Mouse (Mus musculus): ENCODE data around the gene Tulp2. TPM values are rescaled to one million over a fixed set of nuclear protein-coding genes. Genes with fewer than 3 reads are reported as not detected.
"Not testable (repeated sequence)": the region's sequence is repeated elsewhere in the genome, so short reads cannot be mapped to it uniquely, and the experiment has no call there.

Gene Tulp2
- polyA plus RNA-seq, 1 experiment from 2014 or later, result 0.87 TPM

DNA sequence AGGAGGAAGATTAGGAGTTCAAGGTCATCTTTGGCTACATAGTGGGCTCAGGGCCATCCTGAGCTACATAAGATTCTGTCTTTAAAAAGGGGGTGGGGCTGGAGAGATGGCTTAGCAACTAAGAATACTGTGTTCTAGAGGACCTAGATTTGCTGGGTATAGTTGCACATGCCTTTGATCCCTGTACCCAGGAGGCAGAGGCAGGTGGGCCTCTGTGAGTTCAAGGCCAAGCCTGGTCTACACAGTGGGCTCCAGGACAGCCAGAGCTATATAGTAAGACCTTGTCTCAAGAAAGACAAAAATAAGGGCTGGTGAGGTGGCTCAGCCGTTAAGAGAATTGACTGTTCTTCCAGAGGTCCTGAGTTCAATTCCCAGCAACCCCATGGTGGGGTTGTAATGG, 31.7 kb upstream of the Tulp2 start:
- no peak for ATAC-seq (ENCODE audit: insufficient number of reproducible peaks, low FRiP score)
- Histone ChIP-seq H3K4me3 (no peak overlapping the region), H3K4me2 (no peak overlapping the region), H3K36me3 (peaks cover 77% of the 10 kb centered on the region), H3K9ac (no peak overlapping the region), H3K4me1 (replicated peaks) (peaks cover 12% of the 10 kb centered on the region), H3K27ac (ENCODE audit: poor library complexity, severe bottlenecking) (no peak overlapping the region), H3K9me3 (replicated peaks) (no peaks in the 10 kb centered on the region), H3K27me3 (replicated peaks) (no peaks in the 10 kb centered on the region)
- WGBS, result 96% methylated on average over 1 of the region's 1 CpGs

DNA sequence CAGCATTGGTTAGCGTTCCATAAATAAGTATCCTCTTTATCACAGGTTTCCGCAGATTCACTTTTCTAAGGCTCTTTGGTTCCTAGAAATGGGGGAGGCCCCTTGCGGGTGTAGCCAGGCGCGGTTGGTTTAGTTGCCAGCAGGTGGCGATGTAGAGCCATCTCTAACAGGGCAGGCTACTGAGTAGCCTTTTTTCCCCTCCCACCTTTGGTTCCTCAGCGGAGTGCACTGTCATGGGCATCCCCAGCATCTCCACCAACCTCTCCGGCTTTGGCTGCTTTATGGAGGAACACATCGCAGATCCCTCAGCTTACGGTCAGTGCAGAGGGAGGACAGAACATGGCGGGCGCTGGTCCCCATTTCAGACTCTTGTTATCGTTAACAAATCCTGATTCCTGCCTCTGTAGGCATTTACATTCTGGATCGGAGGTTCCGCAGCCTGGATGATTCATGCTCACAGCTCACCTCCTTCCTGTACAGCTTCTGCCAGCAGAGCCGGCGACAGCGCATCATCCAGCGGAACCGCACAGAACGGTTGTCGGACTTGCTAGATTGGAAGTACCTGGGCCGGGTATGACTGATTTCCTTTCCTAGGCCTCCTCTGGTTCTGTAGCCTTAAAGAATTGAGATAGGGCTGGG, 30.2 kb upstream of the Tulp2 start:
- no peak overlapping the region for H3K27ac ChIP-seq (ENCODE audit: poor library complexity, severe bottlenecking)
- peaks cover 18% of the 10 kb centered on the region for H3K4me1 ChIP-seq (replicated peaks)
- peak; percentile 77 for ATAC-seq (ENCODE audit: insufficient number of reproducible peaks, low FRiP score)
- 50% methylated on average over 23 of the region's 23 CpGs for WGBS
- H3K36me3 ChIP-seq, result peaks cover 76% of the 10 kb centered on the region
- no peak overlapping the region for H3K4me3 ChIP-seq
- no peaks in the 10 kb centered on the region for H3K9me3 ChIP-seq (replicated peaks)
- no peaks in the 10 kb centered on the region for H3K27me3 ChIP-seq (replicated peaks)
- no peak overlapping the region for H3K9ac ChIP-seq
- no peak overlapping the region for H3K4me2 ChIP-seq

DNA sequence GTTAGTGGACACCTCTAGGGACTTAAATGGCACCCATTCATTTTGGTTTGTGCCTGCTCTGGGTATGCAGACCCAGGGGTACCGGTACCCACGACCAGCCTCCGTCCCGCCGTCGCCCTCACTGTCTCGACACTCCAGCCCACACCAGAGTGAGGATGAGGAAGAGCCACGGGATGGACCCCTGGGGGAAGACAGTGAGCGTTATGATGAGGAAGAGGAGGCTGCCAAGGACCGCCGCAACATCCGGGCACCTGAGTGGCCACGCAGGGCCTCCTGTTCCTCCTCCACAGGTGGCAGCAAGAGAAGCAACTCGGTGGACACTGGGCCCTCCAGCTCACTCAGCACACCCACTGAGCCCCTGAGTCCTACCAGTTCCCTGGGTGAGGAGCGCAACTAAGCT, 26.7 kb upstream of the Tulp2 start:
- Histone ChIP-seq H3K27ac (ENCODE audit: poor library complexity, severe bottlenecking) (no peak overlapping the region), H3K9me3 (replicated peaks) (no peaks in the 10 kb centered on the region), H3K36me3 (peaks cover 73% of the 10 kb centered on the region), H3K4me1 (replicated peaks) (peaks cover 27% of the 10 kb centered on the region), H3K4me2 (no peak overlapping the region), H3K27me3 (replicated peaks) (no peaks in the 10 kb centered on the region), H3K4me3 (no peak overlapping the region), H3K9ac (no peak overlapping the region)
- ATAC-seq (ENCODE audit: insufficient number of reproducible peaks, low FRiP score), result no peak
- 84% methylated on average over 15 of the region's 15 CpGs for WGBS

DNA sequence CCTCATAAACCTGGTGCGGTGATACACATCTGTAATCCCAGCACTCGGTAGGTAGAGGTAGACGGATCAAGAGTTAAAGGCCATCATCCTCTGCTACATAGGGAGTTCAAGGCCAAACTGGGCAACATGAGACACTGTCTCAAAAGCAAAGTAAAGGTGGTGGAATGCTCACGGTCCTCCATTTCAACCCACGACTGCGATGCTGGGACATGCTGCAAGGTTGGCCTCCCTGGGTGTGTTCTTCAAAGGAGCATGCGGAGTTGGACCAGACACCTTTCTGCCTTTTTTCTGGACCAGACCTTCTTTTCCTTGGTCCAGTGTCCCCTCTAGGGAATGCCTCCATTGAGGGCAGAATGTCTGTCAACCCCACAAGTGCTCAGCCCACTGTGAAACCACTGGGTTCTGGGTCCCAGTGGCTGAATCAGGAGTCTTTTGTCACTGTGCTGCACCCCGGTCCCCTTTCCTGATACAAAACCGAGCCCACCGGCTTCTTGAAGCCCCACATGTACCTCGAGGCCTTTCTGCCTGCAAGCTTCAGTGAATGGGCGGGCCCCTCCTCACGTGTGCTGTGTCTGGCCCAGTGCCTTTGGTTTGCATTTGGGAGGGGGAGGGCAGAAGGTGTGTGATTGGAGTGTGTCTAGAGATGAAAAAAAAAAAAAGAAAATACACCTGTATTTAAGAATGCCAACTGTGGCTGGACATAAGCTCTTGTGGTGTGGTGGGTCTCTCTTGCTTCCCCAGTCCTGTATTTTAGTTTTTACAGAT, 25.6 kb upstream of the Tulp2 start:
- H3K9me3 ChIP-seq (replicated peaks), result no peaks in the 10 kb centered on the region
- 73% methylated on average over 13 of the region's 13 CpGs for WGBS
- H3K9ac ChIP-seq, result 0 out of 2 replicates have a peak overlapping the region, but pooled peaks have one; percentile 25
- peaks cover 71% of the 10 kb centered on the region for H3K36me3 ChIP-seq
- H3K4me1 ChIP-seq (replicated peaks), result peaks cover 38% of the 10 kb centered on the region
- H3K27me3 ChIP-seq (replicated peaks), result no peaks in the 10 kb centered on the region
- H3K27ac ChIP-seq (ENCODE audit: poor library complexity, severe bottlenecking), result peak overlapping the region; percentile 67; the same call in 1 of the 2 replicates
- ATAC-seq (ENCODE audit: insufficient number of reproducible peaks, low FRiP score), result no peak
- no peak overlapping the region for H3K4me3 ChIP-seq
- H3K4me2 ChIP-seq, result no peak overlapping the region

DNA sequence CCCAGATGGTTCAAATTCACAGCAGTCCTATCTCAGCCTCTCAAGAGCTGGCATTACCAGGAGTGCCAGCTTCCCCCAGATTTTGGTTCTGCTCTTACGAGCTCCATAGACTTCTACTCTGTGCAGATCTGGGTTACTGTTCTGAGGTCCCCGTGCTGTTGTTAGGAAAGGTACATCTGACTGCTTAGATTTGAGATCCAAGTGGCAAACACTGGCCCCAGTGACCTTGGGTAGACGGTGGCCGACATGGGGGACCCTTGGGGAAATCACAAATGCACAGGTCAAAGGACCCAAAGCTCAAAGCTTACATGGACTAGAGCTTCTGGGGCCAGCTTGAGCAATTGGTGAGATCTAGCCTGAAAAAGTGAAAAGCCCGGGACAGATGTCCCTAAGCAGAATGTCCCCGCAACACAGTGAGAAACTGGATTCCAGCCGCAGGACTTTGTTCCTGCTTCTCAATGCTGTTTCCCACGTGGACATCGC, 24.9 kb upstream of the Tulp2 start:
- H3K4me2 ChIP-seq, result peak overlapping the region; percentile 93
- no peaks in the 10 kb centered on the region for H3K9me3 ChIP-seq (replicated peaks)
- ATAC-seq (ENCODE audit: insufficient number of reproducible peaks, low FRiP score), result no peak
- H3K4me3 ChIP-seq, result peak overlapping the region; percentile 75; the same call in 1 of the 2 replicates
- H3K4me1 ChIP-seq (replicated peaks), result peaks cover 44% of the 10 kb centered on the region
- peak overlapping the region; percentile 67 for H3K27ac ChIP-seq (ENCODE audit: poor library complexity, severe bottlenecking)
- no peaks in the 10 kb centered on the region for H3K27me3 ChIP-seq (replicated peaks)
- 45% methylated on average over 9 of the region's 9 CpGs for WGBS
- H3K9ac ChIP-seq, result peak overlapping the region; percentile 89; the same call in 1 of the 2 replicates
- H3K36me3 ChIP-seq, result peaks cover 72% of the 10 kb centered on the region

DNA sequence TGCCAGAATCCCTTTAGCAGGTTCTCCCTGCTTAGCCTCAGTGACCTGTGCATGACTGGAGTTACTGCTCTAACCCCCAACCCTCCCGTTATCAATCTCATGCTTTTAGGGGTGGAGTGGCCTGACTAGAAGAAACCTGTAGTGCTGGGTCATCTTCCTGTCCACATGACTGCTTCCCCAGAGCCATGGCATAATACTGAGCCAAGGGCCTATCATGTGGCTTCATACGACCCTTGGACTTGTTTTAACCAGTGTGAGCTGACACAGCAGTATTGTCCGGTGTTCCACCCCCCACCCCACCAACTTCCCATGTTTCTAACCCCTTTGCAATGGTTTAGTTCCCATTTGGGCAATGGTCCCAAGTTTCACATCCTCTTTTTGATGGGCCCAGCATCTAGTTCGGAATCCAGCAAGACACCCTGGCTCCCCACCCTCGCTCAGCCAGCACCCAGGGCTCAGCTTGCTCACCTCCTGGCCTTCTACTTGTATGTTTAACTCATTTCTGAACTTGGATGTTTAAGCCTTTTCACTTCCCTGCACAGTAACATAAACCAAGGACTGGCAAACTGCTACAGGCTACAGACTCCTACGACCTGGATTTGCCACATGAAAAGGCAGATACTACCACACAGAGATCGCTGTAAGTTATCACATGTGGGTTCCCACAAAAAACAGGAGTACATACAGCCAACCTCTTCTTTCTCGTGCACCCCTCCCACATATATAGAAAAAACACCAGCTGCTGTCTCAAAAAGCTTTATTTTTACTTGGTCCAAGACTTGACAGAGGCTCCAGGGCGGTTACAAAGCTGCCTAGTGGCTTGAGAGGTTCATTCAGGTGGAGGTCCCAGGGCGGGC, 24.2 kb upstream of the Tulp2 start:
- Histone ChIP-seq H3K27ac (ENCODE audit: poor library complexity, severe bottlenecking) (peak overlapping the region; percentile 67), H3K4me3 (peak overlapping the region; percentile 75), H3K4me2 (peak overlapping the region; percentile 93), H3K4me1 (replicated peaks) (peaks cover 47% of the 10 kb centered on the region), H3K9me3 (replicated peaks) (no peaks in the 10 kb centered on the region), H3K9ac (peak overlapping the region; percentile 89), H3K36me3 (peaks cover 72% of the 10 kb centered on the region), H3K27me3 (replicated peaks) (no peaks in the 10 kb centered on the region)
- WGBS, result 55% methylated on average over 10 of the region's 10 CpGs
- peak; percentile 14; the same call in 1 of the 2 replicates for ATAC-seq (ENCODE audit: insufficient number of reproducible peaks, low FRiP score)

DNA sequence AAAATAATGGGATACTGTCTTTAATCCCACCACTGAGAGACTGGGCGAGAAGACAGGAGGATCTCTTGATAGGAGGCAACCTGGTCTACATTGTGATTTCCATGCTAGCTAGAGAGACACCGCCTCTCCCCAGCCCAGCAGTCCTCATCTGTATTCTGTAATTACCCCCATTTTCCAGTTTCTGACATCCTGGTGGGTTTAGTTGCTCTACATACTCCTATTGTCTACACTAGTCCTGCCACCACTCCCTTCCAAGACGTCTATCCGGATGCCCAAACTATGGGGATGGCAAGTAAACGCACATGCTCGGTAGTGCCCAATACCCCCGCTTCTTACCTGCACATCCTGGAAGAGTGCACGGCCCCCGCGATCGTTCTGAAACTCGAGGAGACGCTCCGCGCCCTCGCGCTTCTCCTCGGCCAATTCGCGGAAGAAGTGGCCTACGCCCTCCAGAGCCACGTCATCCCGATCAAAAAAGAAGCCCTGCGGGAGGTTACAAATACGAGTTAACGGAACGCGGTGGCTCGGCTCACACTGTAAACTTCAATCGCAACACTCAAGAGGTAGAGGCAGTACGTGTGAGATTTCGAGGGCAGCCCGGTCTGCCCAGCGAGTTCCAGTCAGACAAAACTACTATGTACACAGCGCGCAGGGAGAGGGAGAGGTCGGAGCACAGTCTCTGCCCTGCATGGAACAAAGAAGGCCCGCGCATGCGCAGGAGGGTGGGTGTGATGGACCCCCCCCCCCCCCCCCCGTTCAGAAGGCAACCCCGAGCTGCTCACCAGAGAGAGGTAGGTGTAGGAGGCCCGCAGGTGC, 22.7 kb upstream of the Tulp2 start:
- no peaks in the 10 kb centered on the region for H3K9me3 ChIP-seq (replicated peaks)
- peaks cover 47% of the 10 kb centered on the region for H3K4me1 ChIP-seq (replicated peaks)
- H3K4me3 ChIP-seq, result peak overlapping the region; percentile 75
- peak overlapping the region; percentile 89 for H3K9ac ChIP-seq
- H3K27ac ChIP-seq (ENCODE audit: poor library complexity, severe bottlenecking), result peak overlapping the region; percentile 90
- H3K36me3 ChIP-seq, result peaks cover 73% of the 10 kb centered on the region
- ATAC-seq (ENCODE audit: insufficient number of reproducible peaks, low FRiP score), result peak; percentile 63
- H3K4me2 ChIP-seq, result peak overlapping the region; percentile 93
- under 1% methylated on average over 42 of the region's 43 CpGs for WGBS
- no peaks in the 10 kb centered on the region for H3K27me3 ChIP-seq (replicated peaks)

DNA sequence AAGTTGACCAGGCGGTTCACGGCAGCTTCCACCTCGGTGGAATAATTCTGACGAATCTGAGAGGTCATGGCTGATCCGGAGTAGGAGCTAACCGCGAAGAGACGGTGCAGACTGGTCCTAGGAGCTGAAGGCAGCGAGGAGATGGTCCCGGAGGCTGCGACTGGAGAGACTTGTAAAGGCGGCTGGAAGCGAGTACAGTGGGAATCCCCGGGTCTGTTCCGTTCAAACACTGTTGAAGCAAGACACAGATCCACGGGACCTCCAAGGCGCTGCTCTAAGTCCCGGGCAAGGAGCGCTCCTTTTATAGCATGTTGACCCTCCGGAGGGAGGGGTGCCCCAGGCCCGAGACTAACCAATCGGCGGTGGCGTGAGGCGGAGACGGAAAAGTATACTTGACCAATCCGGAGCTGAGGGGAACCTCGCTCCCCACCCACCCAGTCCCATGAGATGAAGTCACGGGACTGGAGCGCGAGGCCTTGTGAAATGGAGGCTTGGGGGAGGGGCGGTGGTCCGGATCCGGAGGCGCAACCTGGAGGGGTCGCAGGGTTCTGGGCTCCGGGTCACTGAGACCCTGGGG, 22.0 kb upstream of the Tulp2 start, which contains the start of gene Ftl1:
Ftl1 (minus strand) TSS at position 321 of the 577 bp plus-strand sequence.
- H3K4me3 ChIP-seq, result peak within 1 kb of the TSS; percentile 75

DNA sequence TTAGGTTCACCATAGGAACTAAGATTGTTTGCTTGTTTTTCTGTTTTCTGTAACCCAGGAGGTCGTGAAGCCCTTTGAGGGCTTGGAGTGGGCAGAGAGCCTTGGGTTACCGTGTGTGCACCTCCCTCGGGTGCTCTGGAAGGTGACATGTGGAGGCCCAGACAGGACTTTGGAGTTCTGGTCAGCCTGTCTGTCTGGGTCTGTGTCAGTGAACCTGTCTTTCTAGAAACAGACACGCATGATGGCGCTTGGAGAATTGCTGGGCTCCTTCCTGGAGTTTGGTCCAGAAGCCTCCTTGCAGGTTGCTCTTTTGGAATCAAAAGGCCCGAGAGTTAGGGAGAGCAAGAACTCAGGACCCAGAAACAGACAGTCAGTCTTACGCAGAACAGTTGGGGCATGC, 21.3 kb upstream of the Tulp2 start:
- Histone ChIP-seq H3K4me1 (replicated peaks) (peaks cover 51% of the 10 kb centered on the region), H3K27me3 (replicated peaks) (no peaks in the 10 kb centered on the region), H3K4me3 (peak overlapping the region; percentile 75), H3K9me3 (replicated peaks) (no peaks in the 10 kb centered on the region), H3K36me3 (peaks cover 73% of the 10 kb centered on the region), H3K27ac (ENCODE audit: poor library complexity, severe bottlenecking) (peak overlapping the region; percentile 86), H3K9ac (peak overlapping the region; percentile 64), H3K4me2 (peak overlapping the region; percentile 72)
- 71% methylated on average over 7 of the region's 7 CpGs for WGBS
- ATAC-seq (ENCODE audit: insufficient number of reproducible peaks, low FRiP score), result no peak

More for the DNA sequence above, 22.0 kb upstream of the Tulp2 start, which contains the start of gene Ftl1:
- Histone ChIP-seq H3K27ac (ENCODE audit: poor library complexity, severe bottlenecking) (peak within 1 kb of the TSS; percentile 90), H3K4me1 (replicated peaks) (peaks cover 47% of the 10 kb centered on the region), H3K36me3 (peaks cover 73% of the 10 kb centered on the region), H3K9ac (peak within 1 kb of the TSS; percentile 89), H3K4me2 (peak within 1 kb of the TSS; percentile 93)
- WGBS, result under 1% methylated on average over 31 of the region's 37 CpGs
- peak; percentile 94 for ATAC-seq (ENCODE audit: insufficient number of reproducible peaks, low FRiP score)
- H3K27me3 ChIP-seq (replicated peaks); H3K9me3 ChIP-seq (replicated peaks): not testable (repeated sequence)

DNA sequence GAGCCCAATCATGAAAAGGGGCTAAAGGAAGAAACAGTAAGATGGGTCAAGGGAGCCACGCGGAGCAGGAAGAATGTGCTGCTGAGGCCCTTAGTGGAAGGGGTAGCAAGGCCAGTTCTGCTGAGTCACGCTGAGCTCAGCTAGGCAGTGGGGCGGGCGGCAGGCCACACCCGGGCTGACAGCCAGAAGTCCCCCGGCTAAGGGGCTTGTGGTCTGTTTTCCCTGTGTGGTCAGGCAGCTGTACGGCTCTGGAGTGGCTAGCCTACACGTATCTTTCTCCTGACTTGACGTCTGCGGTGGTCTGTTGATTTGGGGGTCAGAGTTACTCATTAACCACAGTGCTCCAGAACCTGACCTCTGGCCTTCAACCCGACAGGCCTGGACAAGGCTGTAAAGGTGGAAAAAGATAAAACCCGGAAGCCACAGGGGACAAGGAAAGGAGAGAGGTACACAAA, 20.8 kb upstream of the Tulp2 start:
- Histone ChIP-seq H3K4me1 (replicated peaks) (peaks cover 56% of the 10 kb centered on the region), H3K4me2 (peak overlapping the region; percentile 72), H3K9me3 (replicated peaks) (no peaks in the 10 kb centered on the region), H3K27ac (ENCODE audit: poor library complexity, severe bottlenecking) (peak overlapping the region; percentile 86), H3K36me3 (peaks cover 68% of the 10 kb centered on the region), H3K27me3 (replicated peaks) (no peaks in the 10 kb centered on the region), H3K9ac (peak overlapping the region; percentile 64), H3K4me3 (peak overlapping the region; percentile 75)
- 8% methylated on average over 13 of the region's 13 CpGs for WGBS
- peak; percentile 75 for ATAC-seq (ENCODE audit: insufficient number of reproducible peaks, low FRiP score)

Data from heart, embryonic 12.5 days (tissue).